Mouse (Mus musculus): ENCODE data around the gene Siglech. TPM values are rescaled to one million over a fixed set of nuclear protein-coding genes. Genes with fewer than 3 reads are reported as not detected.

Gene Siglech
- 0.49 and 0.79 TPM in 2 replicates for polyA plus RNA-seq (2014; fragmentation: Nextera tagmentation; extraction: Ambion mirVana)

GRCm38 (mm10) chr7:55767926-55768325, at the start of gene Siglech:
Gene Siglech (plus strand): TSS chr7:55768178.
- H3K27ac ChIP-seq (replicated peaks; ENCODE audit: low read depth, low read length), result no peak within 1 kb of the TSS
- H3K9me3 ChIP-seq (replicated peaks; ENCODE audit: control insufficient read depth, low read length), result no peaks in the 10 kb centered on the region
- no peaks in the 10 kb centered on the region for H3K27me3 ChIP-seq (ENCODE audit: control insufficient read depth, insufficient read depth, low read length)
- H3K4me2 ChIP-seq (ENCODE audit: low read depth, low read length), result no peak within 1 kb of the TSS
- no peaks in the 10 kb centered on the region for H3K36me3 ChIP-seq (replicated peaks; ENCODE audit: control insufficient read depth, insufficient read depth, low read depth, low read length)
- WGBS, result 48% methylated on average over 3 of the region's 3 CpGs
- no peak within 1 kb of the TSS for H3K4me3 ChIP-seq (ENCODE audit: low read depth, low read length)
- no peak for DNase-seq (ENCODE audit: low spot score)
- no peak within 1 kb of the TSS for H3K9ac ChIP-seq (replicated peaks; ENCODE audit: low read length)
- ATAC-seq (replicated peaks; ENCODE audit: insufficient number of reproducible peaks, low FRiP score, low TSS enrichment, low read depth), result no peak
- H3K4me1 ChIP-seq (ENCODE audit: control insufficient read depth, insufficient read depth, low read length), result no peaks in the 10 kb centered on the region

GRCm38 (mm10) chr7:55722673-55723072, 45.3 kb upstream of the Siglech start:
- Histone ChIP-seq H3K4me2 (ENCODE audit: low read depth, low read length) (no peak overlapping the region), H3K4me3 (ENCODE audit: low read depth, low read length) (no peak overlapping the region), H3K9me3 (replicated peaks; ENCODE audit: control insufficient read depth, low read length) (no peaks in the 10 kb centered on the region), H3K36me3 (replicated peaks; ENCODE audit: control insufficient read depth, insufficient read depth, low read depth, low read length) (no peaks in the 10 kb centered on the region), H3K9ac (replicated peaks; ENCODE audit: low read length) (no peak overlapping the region), H3K4me1 (ENCODE audit: control insufficient read depth, insufficient read depth, low read length) (no peaks in the 10 kb centered on the region), H3K27ac (replicated peaks; ENCODE audit: low read depth, low read length) (no peak overlapping the region), H3K27me3 (ENCODE audit: control insufficient read depth, insufficient read depth, low read length) (no peaks in the 10 kb centered on the region)
- DNase-seq (ENCODE audit: low spot score) (no peak), ATAC-seq (replicated peaks; ENCODE audit: insufficient number of reproducible peaks, low FRiP score, low TSS enrichment, low read depth) (no peak)
- 79% methylated on average over 7 of the region's 7 CpGs for WGBS

DNA sequence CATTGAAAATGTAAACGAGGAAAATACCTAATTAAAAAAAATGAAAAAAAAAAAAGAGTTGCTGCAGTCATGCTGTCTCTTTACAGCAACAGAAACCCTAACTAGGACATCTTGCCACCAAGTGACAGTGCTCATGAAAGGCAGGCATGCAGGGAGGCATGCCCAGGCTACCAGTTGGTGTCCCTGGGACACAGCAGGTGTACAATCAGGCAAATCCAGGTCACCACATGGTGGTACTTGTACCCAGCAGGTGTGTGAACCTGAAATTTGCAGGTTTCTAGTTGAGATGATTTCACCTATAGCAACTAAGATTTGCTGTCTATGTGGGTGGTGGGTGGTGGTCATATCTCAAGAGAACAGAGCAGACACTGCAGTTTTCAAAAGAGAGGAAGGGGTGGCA, 39.1 kb upstream of the Siglech start:
- Histone ChIP-seq H3K36me3 (replicated peaks; ENCODE audit: control insufficient read depth, insufficient read depth, low read depth, low read length) (no peaks in the 10 kb centered on the region), H3K4me1 (ENCODE audit: control insufficient read depth, insufficient read depth, low read length) (no peaks in the 10 kb centered on the region), H3K4me3 (ENCODE audit: low read depth, low read length) (no peak overlapping the region), H3K27ac (replicated peaks; ENCODE audit: low read depth, low read length) (no peak overlapping the region), H3K9me3 (replicated peaks; ENCODE audit: control insufficient read depth, low read length) (no peaks in the 10 kb centered on the region), H3K9ac (replicated peaks; ENCODE audit: low read length) (no peak overlapping the region), H3K27me3 (ENCODE audit: control insufficient read depth, insufficient read depth, low read length) (no peaks in the 10 kb centered on the region), H3K4me2 (ENCODE audit: low read depth, low read length) (no peak overlapping the region)
- no peak for ATAC-seq (replicated peaks; ENCODE audit: insufficient number of reproducible peaks, low FRiP score, low TSS enrichment, low read depth)
- no peak for DNase-seq (ENCODE audit: low spot score)
- WGBS, result 64% methylated on average over 1 of the region's 1 CpGs

GRCm38 (mm10) chr7:55734483-55734882, 33.5 kb upstream of the Siglech start:
- H3K4me2 ChIP-seq (ENCODE audit: low read depth, low read length), result no peak overlapping the region
- 90% methylated on average over 2 of the region's 2 CpGs for WGBS
- H3K27ac ChIP-seq (replicated peaks; ENCODE audit: low read depth, low read length), result no peak overlapping the region
- H3K27me3 ChIP-seq (ENCODE audit: control insufficient read depth, insufficient read depth, low read length), result no peaks in the 10 kb centered on the region
- ATAC-seq (replicated peaks; ENCODE audit: insufficient number of reproducible peaks, low FRiP score, low TSS enrichment, low read depth), result no peak
- H3K9ac ChIP-seq (replicated peaks; ENCODE audit: low read length), result no peak overlapping the region
- H3K4me1 ChIP-seq (ENCODE audit: control insufficient read depth, insufficient read depth, low read length), result no peaks in the 10 kb centered on the region
- H3K4me3 ChIP-seq (ENCODE audit: low read depth, low read length), result no peak overlapping the region
- no peaks in the 10 kb centered on the region for H3K9me3 ChIP-seq (replicated peaks; ENCODE audit: control insufficient read depth, low read length)
- no peaks in the 10 kb centered on the region for H3K36me3 ChIP-seq (replicated peaks; ENCODE audit: control insufficient read depth, insufficient read depth, low read depth, low read length)
- no peak for DNase-seq (ENCODE audit: low spot score)

- WGBS, result 55% methylated on average over 4 of the region's 4 CpGs
- Histone ChIP-seq H3K4me2 (ENCODE audit: low read depth, low read length) (no peak overlapping the region), H3K27me3 (ENCODE audit: control insufficient read depth, insufficient read depth, low read length) (no peaks in the 10 kb centered on the region), H3K27ac (replicated peaks; ENCODE audit: low read depth, low read length) (no peak overlapping the region), H3K36me3 (replicated peaks; ENCODE audit: control insufficient read depth, insufficient read depth, low read depth, low read length) (no peaks in the 10 kb centered on the region), H3K9ac (replicated peaks; ENCODE audit: low read length) (no peak overlapping the region), H3K4me3 (ENCODE audit: low read depth, low read length) (no peak overlapping the region), H3K4me1 (ENCODE audit: control insufficient read depth, insufficient read depth, low read length) (no peaks in the 10 kb centered on the region), H3K9me3 (replicated peaks; ENCODE audit: control insufficient read depth, low read length) (no peaks in the 10 kb centered on the region)
- ATAC-seq (replicated peaks; ENCODE audit: insufficient number of reproducible peaks, low FRiP score, low TSS enrichment, low read depth) (0 out of 2 replicates have a peak, but pooled peaks have one; percentile 31), DNase-seq (ENCODE audit: low spot score) (peak; percentile 23)
Observed at GRCm38 (mm10) chr7:55737125-55737912, 30.7 kb upstream of the Siglech start.

- ATAC-seq (replicated peaks; ENCODE audit: insufficient number of reproducible peaks, low FRiP score, low TSS enrichment, low read depth), result 0 out of 2 replicates have a peak, but pooled peaks have one; percentile 56
- H3K4me3 ChIP-seq (ENCODE audit: low read depth, low read length), result no peak overlapping the region
- no peak for DNase-seq (ENCODE audit: low spot score)
- H3K27me3 ChIP-seq (ENCODE audit: control insufficient read depth, insufficient read depth, low read length), result no peaks in the 10 kb centered on the region
- H3K4me2 ChIP-seq (ENCODE audit: low read depth, low read length), result no peak overlapping the region
- no peaks in the 10 kb centered on the region for H3K4me1 ChIP-seq (ENCODE audit: control insufficient read depth, insufficient read depth, low read length)
- H3K9ac ChIP-seq (replicated peaks; ENCODE audit: low read length), result no peak overlapping the region
- H3K27ac ChIP-seq (replicated peaks; ENCODE audit: low read depth, low read length), result no peak overlapping the region
- H3K9me3 ChIP-seq (replicated peaks; ENCODE audit: control insufficient read depth, low read length), result no peaks in the 10 kb centered on the region
- H3K36me3 ChIP-seq (replicated peaks; ENCODE audit: control insufficient read depth, insufficient read depth, low read depth, low read length), result no peaks in the 10 kb centered on the region
- 90% methylated on average over 3 of the region's 3 CpGs for WGBS
Observed at GRCm38 (mm10) chr7:55743614-55744267, 24.2 kb upstream of the Siglech start.

DNA sequence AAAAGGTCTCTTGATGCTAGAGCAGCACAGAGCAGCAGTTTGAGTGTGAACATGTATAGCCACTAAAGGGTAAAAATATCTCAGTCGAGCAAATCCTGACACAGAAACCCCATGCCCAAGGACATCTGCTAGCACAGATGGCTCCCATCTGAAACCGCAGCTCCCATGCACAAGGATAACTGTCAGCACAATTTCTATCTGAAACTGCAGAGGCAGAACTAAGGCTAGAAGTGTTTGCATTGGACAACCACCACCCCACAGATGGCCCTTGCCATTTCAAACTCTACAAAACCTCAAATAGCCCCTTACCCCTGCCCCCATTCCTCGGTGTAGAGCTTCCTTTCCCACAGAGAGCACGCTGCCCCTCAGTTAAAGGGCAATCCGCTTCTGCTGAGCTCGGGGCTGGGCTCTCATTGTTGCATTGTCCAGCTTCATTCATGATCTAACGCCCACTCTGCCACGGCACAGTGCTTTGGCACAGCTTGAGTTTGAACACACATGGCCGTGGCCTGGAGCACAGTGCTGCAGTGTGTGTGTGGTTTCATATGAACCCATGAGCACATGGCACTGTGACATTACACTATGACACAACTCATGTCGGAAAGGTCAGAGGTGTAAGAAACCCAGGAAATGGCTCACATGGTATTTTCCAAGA, 23.3 kb upstream of the Siglech start:
- H3K9me3 ChIP-seq (replicated peaks; ENCODE audit: control insufficient read depth, low read length), result no peaks in the 10 kb centered on the region
- no peaks in the 10 kb centered on the region for H3K27me3 ChIP-seq (ENCODE audit: control insufficient read depth, insufficient read depth, low read length)
- no peak overlapping the region for H3K4me3 ChIP-seq (ENCODE audit: low read depth, low read length)
- H3K4me1 ChIP-seq (ENCODE audit: control insufficient read depth, insufficient read depth, low read length), result no peaks in the 10 kb centered on the region
- H3K9ac ChIP-seq (replicated peaks; ENCODE audit: low read length), result no peak overlapping the region
- no peak overlapping the region for H3K27ac ChIP-seq (replicated peaks; ENCODE audit: low read depth, low read length)
- WGBS, result 52% methylated on average over 10 of the region's 10 CpGs
- no peak overlapping the region for H3K4me2 ChIP-seq (ENCODE audit: low read depth, low read length)
- DNase-seq (ENCODE audit: low spot score) (no peak), ATAC-seq (replicated peaks; ENCODE audit: insufficient number of reproducible peaks, low FRiP score, low TSS enrichment, low read depth) (no peak)
- H3K36me3 ChIP-seq (replicated peaks; ENCODE audit: control insufficient read depth, insufficient read depth, low read depth, low read length), result no peaks in the 10 kb centered on the region

GRCm38 (mm10) chr7:55750841-55751240, 17.1 kb upstream of the Siglech start:
- no peak for ATAC-seq (replicated peaks; ENCODE audit: insufficient number of reproducible peaks, low FRiP score, low TSS enrichment, low read depth)
- Histone ChIP-seq H3K4me3 (ENCODE audit: low read depth, low read length) (no peak overlapping the region), H3K27ac (replicated peaks; ENCODE audit: low read depth, low read length) (no peak overlapping the region), H3K9me3 (replicated peaks; ENCODE audit: control insufficient read depth, low read length) (no peaks in the 10 kb centered on the region), H3K36me3 (replicated peaks; ENCODE audit: control insufficient read depth, insufficient read depth, low read depth, low read length) (no peaks in the 10 kb centered on the region), H3K9ac (replicated peaks; ENCODE audit: low read length) (no peak overlapping the region), H3K4me2 (ENCODE audit: low read depth, low read length) (no peak overlapping the region), H3K27me3 (ENCODE audit: control insufficient read depth, insufficient read depth, low read length) (no peaks in the 10 kb centered on the region), H3K4me1 (ENCODE audit: control insufficient read depth, insufficient read depth, low read length) (no peaks in the 10 kb centered on the region)
- DNase-seq (ENCODE audit: low spot score), result no peak
- 80% methylated on average over 3 of the region's 3 CpGs for WGBS
